Mouse (Mus musculus): Measurements from ENCODE around the gene Mapk8ip1.

DNA sequence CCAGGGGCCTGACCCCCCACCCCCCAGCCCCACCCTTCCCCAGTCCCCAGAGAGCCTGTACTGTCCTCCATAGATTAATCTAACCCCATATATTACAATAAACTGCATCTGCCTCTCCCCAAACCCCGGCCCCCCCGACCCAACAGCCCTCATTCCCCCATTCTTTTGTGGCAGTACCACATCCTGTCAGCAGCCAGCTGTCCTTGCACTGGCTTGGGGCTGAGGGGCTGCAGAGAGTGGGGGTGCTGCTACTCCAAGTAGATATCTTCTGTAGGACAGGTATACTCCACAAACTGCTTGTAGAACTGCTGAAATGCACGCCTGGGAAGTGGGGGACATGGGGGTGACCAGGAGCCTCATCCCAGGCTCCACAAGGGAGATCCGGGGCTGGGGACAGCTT lies 17.0 kb downstream of the Mapk8ip1 start:
- no peak for TF ChIP-seq GATA1 (IDR thresholded peaks at IDR 0.05; ENCODE audit: borderline replicate concordance, low read length)
- TF ChIP-seq FLI1 (IDR thresholded peaks at IDR 0.05; ENCODE audit: low read length): no peak
